Mouse (Mus musculus): ENCODE measurements at regions not wholly inside any gene's neighbourhood (a gene's known extent, or its start where the extent isn't known, plus 50 kb on each side); places are given as distances from the start of the nearest gene placed in this dataset.

DNA sequence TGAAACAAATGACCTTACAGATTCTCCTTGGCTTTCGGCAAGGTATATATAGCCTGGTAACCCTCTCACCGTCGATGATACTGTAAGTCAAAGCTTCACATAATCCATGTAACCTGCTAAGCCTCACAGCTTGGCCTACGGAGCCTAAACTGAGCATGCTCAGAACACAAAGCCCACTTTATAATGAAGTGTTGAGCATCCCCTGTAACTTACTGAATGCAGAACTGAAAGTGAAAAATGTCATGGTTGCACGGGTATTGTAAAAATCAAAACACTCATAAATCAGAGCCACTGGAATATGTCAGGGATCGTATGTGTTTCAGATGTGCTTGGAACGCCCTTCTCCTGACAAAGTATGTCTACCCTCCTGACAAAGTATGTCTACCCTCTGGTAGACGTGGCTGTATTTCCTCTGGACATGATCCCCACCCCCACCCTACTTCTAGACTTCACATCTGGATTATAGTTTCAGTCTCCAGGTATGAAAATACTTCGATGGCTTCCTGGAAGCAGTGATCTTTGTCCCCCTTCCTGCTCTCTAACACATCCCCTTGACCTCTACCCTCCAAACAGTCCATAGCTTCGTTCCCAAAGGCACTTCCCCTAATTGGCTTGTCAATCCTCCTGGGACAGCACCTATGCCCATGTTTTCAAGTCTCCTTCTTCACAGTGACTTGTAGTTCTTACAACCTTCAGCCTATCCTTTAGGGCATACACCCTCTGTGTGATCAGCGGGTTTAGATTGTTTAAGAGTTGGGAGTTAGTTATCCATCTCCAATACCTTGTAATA, 54.5 kb upstream of the Lta4h start:
- Histone ChIP-seq H3K4me1 (ENCODE audit: insufficient read depth) (no peaks in the 10 kb centered on the region), H3K9ac (replicated peaks) (no peak overlapping the region), H3K4me2 (ENCODE audit: low read depth, low read length) (no peak overlapping the region), H3K9me3 (ENCODE audit: low read length) (no peaks in the 10 kb centered on the region), H3K36me3 (replicated peaks; ENCODE audit: insufficient read depth, low read length) (no peaks in the 10 kb centered on the region), H3K4me3 (ENCODE audit: low read depth, low read length) (no peak overlapping the region), H3K27ac (ENCODE audit: low read depth) (no peak overlapping the region), H3K27me3 (ENCODE audit: insufficient read depth, low read length) (no peaks in the 10 kb centered on the region)
- DNase-seq (no peak), ATAC-seq (no peak)
- WGBS (ENCODE audit: insufficient replicate concordance) = 62% methylated on average over 11 of the region's 11 CpGs
- TF ChIP-seq EP300 (IDR thresholded peaks at IDR 0.05; ENCODE audit: low read depth) (no peak), CTCF (IDR thresholded peaks at IDR 0.05; ENCODE audit: low read depth) (no peak)

- Histone ChIP-seq H3K9ac (replicated peaks) (no peak overlapping the region), H3K4me2 (ENCODE audit: low read depth, low read length) (no peak overlapping the region), H3K36me3 (replicated peaks; ENCODE audit: insufficient read depth, low read length) (no peaks in the 10 kb centered on the region), H3K4me3 (ENCODE audit: low read depth, low read length) (no peak overlapping the region), H3K9me3 (ENCODE audit: low read length) (no peaks in the 10 kb centered on the region), H3K27ac (ENCODE audit: low read depth) (no peak overlapping the region), H3K27me3 (ENCODE audit: insufficient read depth, low read length) (no peaks in the 10 kb centered on the region), H3K4me1 (ENCODE audit: insufficient read depth) (no peaks in the 10 kb centered on the region)
- ATAC-seq (no peak), DNase-seq (no peak)
- 41% methylated on average over 5 of the region's 5 CpGs for WGBS (ENCODE audit: insufficient replicate concordance)
- TF ChIP-seq CTCF (IDR thresholded peaks at IDR 0.05; ENCODE audit: low read depth) = no peak
- no peak for TF ChIP-seq EP300 (IDR thresholded peaks at IDR 0.05; ENCODE audit: low read depth)
Observed at GRCm38 (mm10) chr10:93402689-93403509, 50.3 kb upstream of the Lta4h start.
